Mouse (Mus musculus): Measurements from ENCODE around the gene Fam205a1.

GRCm38 (mm10) chr4:42898914-42899313 lies 45.2 kb upstream of the Fam205a1 start:
- TF ChIP-seq CTCF (IDR thresholded peaks at IDR 0.05; ENCODE audit: low read depth, low read length) (no peak), POLR2A (IDR thresholded peaks at IDR 0.05; ENCODE audit: borderline replicate concordance, low read depth, low read length) (no peak)

Data from bone marrow macrophage, adult 2 months (primary cell).